Mouse (Mus musculus): ENCODE data around the gene Galnt18.

GRCm38 (mm10) chr7:111804646-111805045 lies 24.9 kb upstream of the Galnt18 start:
- no peak for TF ChIP-seq POLR2A (IDR thresholded peaks at IDR 0.05; ENCODE audit: extremely low read depth, insufficient read depth, low read length)
- no peak for TF ChIP-seq CTCF (IDR thresholded peaks at IDR 0.05; ENCODE audit: extremely low read depth, insufficient read depth, low read length)

Measured in cortical plate, adult 2 months (tissue).